Mouse (Mus musculus): ENCODE results near the gene Sec1.

Gene Sec1

GRCm38 (mm10) chr7:45693921-45694591, at the start of gene Sec1:
Sec1 (minus strand) TSS chr7:45694402.
- no peak for DNase-seq

GRCm38 (mm10) chr7:45742338-45742737, 48.1 kb upstream of the Sec1 start:
- DNase-seq = peak in 1 of 2 experiments; percentile 47

GRCm38 (mm10) chr7:45741777-45742176, 47.6 kb upstream of the Sec1 start:
- peak; percentile 44 to 47 for DNase-seq

- DNase-seq = no peak
These were observed 47.1 kb upstream of the Sec1 start for GRCm38 (mm10) chr7:45741308-45741707.

GRCm38 (mm10) chr7:45739820-45740219, 45.6 kb upstream of the Sec1 start:
- no peak for DNase-seq

- DNase-seq = peak; percentile 74 to 86
These were observed 45.1 kb upstream of the Sec1 start for GRCm38 (mm10) chr7:45739162-45739763.

GRCm38 (mm10) chr7:45733477-45733876, 39.3 kb upstream of the Sec1 start:
- no peak for DNase-seq

GRCm38 (mm10) chr7:45730727-45731431, 36.7 kb upstream of the Sec1 start:
- DNase-seq = peak in 1 of 2 experiments; percentile 63

GRCm38 (mm10) chr7:45727625-45728024, 33.4 kb upstream of the Sec1 start:
- DNase-seq = no peak

GRCm38 (mm10) chr7:45726419-45726818, 32.2 kb upstream of the Sec1 start:
- DNase-seq = no peak

- DNase-seq = no peak
These were observed 31.5 kb upstream of the Sec1 start, which contains the start of gene Spaca4 for GRCm38 (mm10) chr7:45725713-45726112. Spaca4 (minus strand) TSS chr7:45725813.

- DNase-seq = no peak
These were observed 30.9 kb upstream of the Sec1 start for GRCm38 (mm10) chr7:45725151-45725550.

- DNase-seq = no peak
These were observed 29.6 kb upstream of the Sec1 start for GRCm38 (mm10) chr7:45723781-45724180.

GRCm38 (mm10) chr7:45723301-45723700, 29.1 kb upstream of the Sec1 start:
- no peak for DNase-seq

GRCm38 (mm10) chr7:45722348-45722713, 28.1 kb upstream of the Sec1 start:
- no peak for DNase-seq

- no peak for DNase-seq
These were observed 27.6 kb upstream of the Sec1 start for GRCm38 (mm10) chr7:45721642-45722347.

GRCm38 (mm10) chr7:45721234-45721571, 27.0 kb upstream of the Sec1 start:
- no peak for DNase-seq

- peak; percentile 54 to 79 for DNase-seq
These were observed 26.4 kb upstream of the Sec1 start, which contains the start of gene Fam83e for GRCm38 (mm10) chr7:45720413-45721233. Fam83e (plus strand) TSS chr7:45721212.

GRCm38 (mm10) chr7:45719738-45720412, 25.7 kb upstream of the Sec1 start:
- DNase-seq = no peak

- no peak for DNase-seq
These were observed 25.0 kb upstream of the Sec1 start for GRCm38 (mm10) chr7:45719180-45719579.

GRCm38 (mm10) chr7:45718331-45718730, 24.1 kb upstream of the Sec1 start:
- DNase-seq = no peak

GRCm38 (mm10) chr7:45717918-45718297, 23.7 kb upstream of the Sec1 start, which contains the start of gene Sphk2:
Sphk2 (minus strand) TSS chr7:45718002.
- peak; percentile 98 for DNase-seq

All from lung, adult 18-20 months (tissue).